ENCODE assay signal across 8 mouse cellular contexts in the genomic region with DNA sequence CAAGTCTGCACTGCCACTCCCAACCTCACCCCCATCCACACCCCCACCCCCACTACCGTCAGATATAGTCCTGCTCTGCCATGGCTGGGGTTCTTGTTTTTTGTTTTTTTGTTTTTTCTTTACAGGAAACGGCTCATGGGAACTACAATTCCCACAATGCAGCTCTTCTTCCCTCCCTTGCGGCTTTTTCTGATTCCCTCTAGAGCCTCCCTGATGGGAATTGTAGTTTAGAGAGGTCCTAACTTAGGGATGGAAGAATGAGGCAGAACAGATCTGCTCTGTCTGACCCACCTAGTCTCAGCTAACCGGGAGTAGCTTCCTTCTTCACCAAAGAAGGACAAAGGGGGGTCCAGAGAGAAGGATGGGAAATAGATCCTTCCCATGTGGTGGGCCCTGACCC.
DNase-seq lines count a peak whose midpoint lies in the region; ATAC-seq and TF ChIP-seq lines count a peak whose summit lies in the region.

No protein-coding gene starts in this region.

- no peak overlapping the region for H3K9ac ChIP-seq in forebrain, embryonic 14.5 days (ENCODE audit: low read length)

- intact Hi-C loops in left cerebral cortex, postnatal 14 days (cut with DNase I) = no loop called here
- intact Hi-C loops in left cerebral cortex, postnatal 4 days (cut with DNase I) = no loop called here

- no peaks in the 10 kb centered on the region for H3K27me3 ChIP-seq in cerebellum, adult 2 months (ENCODE audit: control insufficient read depth, insufficient read depth, low read length)
- no peaks in the 10 kb centered on the region for H3K27me3 ChIP-seq in forebrain, embryonic 14.5 days (replicated peaks; ENCODE audit: control insufficient read depth, insufficient read depth, low read length)

- 27% methylated on average over 4 of the region's 4 CpGs for WGBS in cerebellum, adult 2 months
- 16% methylated on average over 4 of the region's 4 CpGs for WGBS in forebrain, embryonic 14.5 days

- TF ChIP-seq CTCF in cerebellum, adult 2 months (IDR thresholded peaks at IDR 0.05; ENCODE audit: borderline replicate concordance, insufficient read depth, low read depth, low read length) = no peak

- peak overlapping the region; percentile 38 for H3K4me3 ChIP-seq in cerebellum, adult 2 months (replicated peaks; ENCODE audit: insufficient read depth, low read depth, low read length)
- H3K4me3 ChIP-seq in forebrain, embryonic 14.5 days (ENCODE audit: low read depth, low read length) = no peak overlapping the region

- H3K27ac ChIP-seq in cerebellum, adult 2 months (ENCODE audit: insufficient read depth, low read length) = no peak overlapping the region
- no peak overlapping the region for H3K27ac ChIP-seq in forebrain, embryonic 14.5 days (ENCODE audit: low read depth, low read length)

- no peak overlapping the region for H3K4me2 ChIP-seq in forebrain, embryonic 14.5 days (ENCODE audit: low read length)

- no peak for TF ChIP-seq POLR2A in cerebellum, adult 2 months (IDR thresholded peaks at IDR 0.05; ENCODE audit: borderline replicate concordance, insufficient read depth, low read length)

- no peaks in the 10 kb centered on the region for H3K9me3 ChIP-seq in forebrain, embryonic 14.5 days (replicated peaks; ENCODE audit: control insufficient read depth, low read length)

- no peaks in the 10 kb centered on the region for H3K4me1 ChIP-seq in cerebellum, adult 2 months (ENCODE audit: control insufficient read depth, insufficient read depth, low read length)
- peaks cover 20% of the 10 kb centered on the region for H3K4me1 ChIP-seq in forebrain, embryonic 14.5 days (ENCODE audit: control insufficient read depth, insufficient read depth, low read length)

- peak; percentile 72 for ATAC-seq in forebrain, embryonic 14.5 days
- no peak for ATAC-seq in granulocyte monocyte progenitor cell, adult 5-6 weeks (replicated peaks; ENCODE audit: poor library complexity, severe bottlenecking)
- no peak for ATAC-seq in erythroid progenitor cell, adult 5-6 weeks (replicated peaks; ENCODE audit: low FRiP score, poor library complexity, severe bottlenecking)

- DNase-seq in cerebellum, adult 2 months = peak in 1 of 2 experiments; percentile 54
- DNase-seq in cerebellum, adult 9-11 months = no peak
- peak; percentile 61 to 80 for DNase-seq in left cerebral cortex, postnatal 14 days (ENCODE audit: low spot score in 2 of 2)
- DNase-seq in left cerebral cortex, postnatal 4 days = no peak
- peak; percentile 87 for DNase-seq in forebrain, embryonic 14.5 days (ENCODE audit: low spot score)
- DNase-seq in lung, postnatal 10 days = peak; percentile 62

- H3K36me3 ChIP-seq in forebrain, embryonic 14.5 days (ENCODE audit: control insufficient read depth, insufficient read depth, low read length) = no peaks in the 10 kb centered on the region

Comparison
In these comparisons a context has a peak if more than half of its experiments do, and no peak if none do; other contexts are left out.
1. DNase-seq: peak in left cerebral cortex, postnatal 14 days (2 of 2), forebrain, embryonic 14.5 days (single experiment) and lung, postnatal 10 days (single experiment); none in cerebellum, adult 9-11 months (single experiment) and left cerebral cortex, postnatal 4 days (single experiment).